Mouse (Mus musculus) liver, embryonic 14.5 days (tissue): Measurements from ENCODE around the gene Lmntd1.

ENCODE experiments used
- CTCF ChIP-seq: IDR thresholded peaks from 2 replicates; pipeline ENCODE4 v1.5.1; 2016; ENCODE audit warnings: antibody characterized with exemption, low read depth, control low read depth
- EP300 ChIP-seq: IDR thresholded peaks from 2 replicates; pipeline ENCODE4 v1.6.1; 2016; ENCODE audit warnings: antibody characterized with exemption, low read depth

GRCm38 (mm10) chr6:145340657-145341146 is 273.4 kb downstream of the Lmntd1 start:
- TF ChIP-seq EP300 (0 out of 2 replicates have a peak, but pooled peaks have one; percentile 11), CTCF (no peak)
